Comparison of ENCODE assay signal across 21 mouse cellular contexts in the genomic region with DNA sequence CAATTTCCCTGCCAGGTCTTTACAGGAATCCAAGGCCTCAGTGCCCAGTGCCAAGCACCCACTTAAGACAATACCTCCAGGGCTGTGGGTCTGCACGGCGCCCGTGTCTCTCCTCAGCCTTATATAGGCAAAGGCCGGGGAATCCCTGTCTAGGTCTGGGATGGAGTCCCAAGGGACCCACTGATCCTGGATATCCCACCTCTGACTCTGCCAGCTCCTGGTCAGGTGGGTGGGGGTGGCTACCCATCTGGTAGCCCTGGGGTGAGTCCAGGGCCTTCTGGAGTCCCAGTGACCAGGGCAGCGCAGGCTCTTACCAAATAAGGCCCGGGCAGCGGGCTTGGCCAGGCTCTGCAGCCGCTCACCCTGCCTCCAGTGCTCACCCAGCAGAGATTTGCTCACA. TPM values are rescaled to one million over a fixed set of nuclear protein-coding genes. Genes with fewer than 3 reads are reported as not detected.
DNase-seq lines count a peak whose midpoint lies in the region; ATAC-seq and TF ChIP-seq lines count a peak whose summit lies in the region.
"Had no signal": no experiment of that assay in that cellular context is flagged by ENCODE, and none has a peak within 500 bp of the region (broad histone marks: within the 10 kb centered on the region; RNA-seq: fewer than 3 reads in every experiment).

No protein-coding gene starts in this region.

- H3K27ac ChIP-seq in liver, postnatal 0 days (ENCODE audit: low read depth) = no peak overlapping the region
- H3K27ac ChIP-seq in liver, embryonic 12.5 days = no peak overlapping the region
- peak overlapping the region; percentile 62 for H3K27ac ChIP-seq in bone marrow, adult 2 months (ENCODE audit: control insufficient read depth, insufficient read depth, low read depth, low read length, poor library complexity)
- no peak overlapping the region for H3K27ac ChIP-seq in hindbrain, embryonic 16.5 days (ENCODE audit: low read depth, low read length)
- H3K27ac ChIP-seq: embryonic facial prominence, embryonic 15.5 days; forebrain, embryonic 10.5 days; hindbrain, embryonic 12.5 days; limb, embryonic 15.5 days; midbrain, embryonic 10.5 days; neural tube, embryonic 13.5 days had no signal

- H3K4me2 ChIP-seq in liver, postnatal 0 days (ENCODE audit: low read depth, low read length) = peak overlapping the region; percentile 5; the same call in 1 of the 2 replicates
- H3K4me2 ChIP-seq in liver, embryonic 12.5 days = no peak overlapping the region
- H3K4me2 ChIP-seq in hindbrain, embryonic 16.5 days (ENCODE audit: low read length) = no peak overlapping the region
- H3K4me2 ChIP-seq: embryonic facial prominence, embryonic 15.5 days; hindbrain, embryonic 12.5 days; limb, embryonic 15.5 days; lung, embryonic 14.5 days; neural tube, embryonic 13.5 days had no signal

- intact Hi-C loops in heart, postnatal 10 days (cut with DNase I) = no loop called here

- H3K36me3 ChIP-seq in liver, postnatal 0 days (replicated peaks; ENCODE audit: insufficient read depth, low read length) = no peaks in the 10 kb centered on the region
- H3K36me3 ChIP-seq in liver, embryonic 12.5 days = no peaks in the 10 kb centered on the region
- no peaks in the 10 kb centered on the region for H3K36me3 ChIP-seq in hindbrain, embryonic 16.5 days (ENCODE audit: control insufficient read depth, insufficient read depth, low read length)
- H3K36me3 ChIP-seq: embryonic facial prominence, embryonic 15.5 days; forebrain, embryonic 10.5 days; hindbrain, embryonic 12.5 days; limb, embryonic 15.5 days; midbrain, embryonic 10.5 days; neural tube, embryonic 13.5 days had no signal

- no peak for TF ChIP-seq CTCF in liver, postnatal 0 days (IDR thresholded peaks at IDR 0.05; ENCODE audit: low read depth)
- TF ChIP-seq CTCF in bone marrow, adult 2 months (IDR thresholded peaks at IDR 0.05; ENCODE audit: control insufficient read depth, insufficient read depth, low read length) = no peak

- 88% methylated on average over 8 of the region's 8 CpGs for WGBS in liver, postnatal 0 days (ENCODE audit: insufficient replicate concordance)
- 89% methylated on average over 8 of the region's 8 CpGs for WGBS in liver, embryonic 12.5 days (ENCODE audit: insufficient replicate concordance)
- WGBS in bone marrow, adult 2 months = 75% methylated on average over 8 of the region's 8 CpGs
- 92% methylated on average over 8 of the region's 8 CpGs for WGBS in hindbrain, embryonic 16.5 days

- TF ChIP-seq POLR2A in bone marrow, adult 2 months (IDR thresholded peaks at IDR 0.05; ENCODE audit: borderline replicate concordance, control insufficient read depth, low read depth, low read length) = no peak

- no peak overlapping the region for H3K4me3 ChIP-seq in liver, postnatal 0 days (ENCODE audit: low read depth, low read length)
- no peak overlapping the region for H3K4me3 ChIP-seq in liver, embryonic 12.5 days
- H3K4me3 ChIP-seq in bone marrow, adult 2 months (replicated peaks; ENCODE audit: control insufficient read depth, low read depth, low read length) = no peak overlapping the region
- H3K4me3 ChIP-seq in hindbrain, embryonic 16.5 days (ENCODE audit: low read length) = no peak overlapping the region
- H3K4me3 ChIP-seq: embryonic facial prominence, embryonic 15.5 days; forebrain, embryonic 10.5 days; hindbrain, embryonic 12.5 days; limb, embryonic 15.5 days; midbrain, embryonic 10.5 days; neural tube, embryonic 13.5 days had no signal

- H3K27me3 ChIP-seq in liver, postnatal 0 days (ENCODE audit: insufficient read depth, low read length) = no peaks in the 10 kb centered on the region
- H3K27me3 ChIP-seq in liver, embryonic 12.5 days (replicated peaks) = 0 out of 2 replicates have a peak, but pooled peaks cover 5% of the 10 kb centered on the region
- no peaks in the 10 kb centered on the region for H3K27me3 ChIP-seq in hindbrain, embryonic 16.5 days (replicated peaks; ENCODE audit: control insufficient read depth, insufficient read depth, low read length)
- H3K27me3 ChIP-seq: CH12.LX; embryonic facial prominence, embryonic 15.5 days; limb, embryonic 15.5 days; neural tube, embryonic 13.5 days had no signal

- ATAC-seq in liver, postnatal 0 days = no peak
- ATAC-seq in liver, embryonic 12.5 days = no peak
- no peak for ATAC-seq in hindbrain, embryonic 16.5 days

- no peak overlapping the region for H3K9ac ChIP-seq in liver, postnatal 0 days (replicated peaks)
- H3K9ac ChIP-seq in liver, embryonic 12.5 days = no peak overlapping the region
- H3K9ac ChIP-seq in hindbrain, embryonic 16.5 days (ENCODE audit: low read depth, low read length) = no peak overlapping the region
- H3K9ac ChIP-seq: embryonic facial prominence, embryonic 15.5 days; hindbrain, embryonic 12.5 days; limb, embryonic 15.5 days; lung, embryonic 14.5 days; neural tube, embryonic 13.5 days had no signal

- DNase-seq in cerebellum, postnatal 10 days = peak; percentile 23 to 28
- no peak for DNase-seq in cerebellum, postnatal 4 days (ENCODE audit: low spot score in 2 of 2)
- DNase-seq in liver, postnatal 0 days = no peak
- DNase-seq in heart, postnatal 10 days = peak; percentile 62 to 64
- no peak for DNase-seq in spleen, postnatal 36 days (ENCODE audit: low spot score in 2 of 2)
- DNase-seq: adrenal gland, adult 2 months; cerebellum, adult 2 months; kidney, adult 9 months; kidney, postnatal 36 days; lung, embryonic 14.5 days; lung, postnatal 4 days had no signal

- TF ChIP-seq EP300 in liver, postnatal 0 days (IDR thresholded peaks at IDR 0.05; ENCODE audit: low read depth) = no peak

- H3K9me3 ChIP-seq in liver, postnatal 0 days (ENCODE audit: low read length) = no peaks in the 10 kb centered on the region
- H3K9me3 ChIP-seq in liver, embryonic 12.5 days (replicated peaks) = no peaks in the 10 kb centered on the region
- no peaks in the 10 kb centered on the region for H3K9me3 ChIP-seq in hindbrain, embryonic 16.5 days (ENCODE audit: control insufficient read depth, low read length)
- H3K9me3 ChIP-seq: embryonic facial prominence, embryonic 15.5 days; forebrain, embryonic 10.5 days; hindbrain, embryonic 12.5 days; limb, embryonic 15.5 days; midbrain, embryonic 10.5 days; neural tube, embryonic 13.5 days had no signal

- peaks cover 49% of the 10 kb centered on the region for H3K4me1 ChIP-seq in liver, postnatal 0 days (ENCODE audit: insufficient read depth)
- H3K4me1 ChIP-seq in liver, embryonic 12.5 days = peaks cover 57% of the 10 kb centered on the region
- H3K4me1 ChIP-seq in bone marrow, adult 2 months (ENCODE audit: control insufficient read depth, insufficient read depth, low read length) = peaks cover 15% of the 10 kb centered on the region
- no peaks in the 10 kb centered on the region for H3K4me1 ChIP-seq in hindbrain, embryonic 16.5 days (ENCODE audit: control insufficient read depth, insufficient read depth, low read depth, low read length)

RNA-seq across cellular contexts. Expression of gene Rbm38, which starts 32.6 kb away (rescaled TPM):
- 124 and 126 TPM in 2 replicates for polyA plus RNA-seq in liver, postnatal 0 days (2015; fragmentation: Nextera tagmentation; extraction: Ambion mirVana)
- polyA plus RNA-seq in liver, embryonic 12.5 days (2016; fragmentation: Nextera tagmentation; extraction: Ambion mirVana) = 305 and 313 TPM in 2 replicates
- 204 and 219 TPM in 2 replicates for polyA plus RNA-seq in bone marrow, adult 2 months (2011; ENCODE audit: insufficient read depth, insufficient read length, low replicate concordance, missing spikeins)
- total RNA-seq in heart, postnatal 10 days (2021) = 100 to 1,000 TPM; 146 to 187 TPM
- 10.0 and 15.4 TPM in 2 replicates for polyA plus RNA-seq in hindbrain, embryonic 16.5 days (2015; fragmentation: Nextera tagmentation; extraction: Ambion mirVana)

RNA-seq across cellular contexts. Expression of gene Rae1, which starts 53.0 kb away (rescaled TPM):
- 40.0 and 41.5 TPM in 2 replicates for polyA plus RNA-seq in liver, postnatal 0 days (2015; fragmentation: Nextera tagmentation; extraction: Ambion mirVana)
- 117 and 119 TPM in 2 replicates for polyA plus RNA-seq in liver, embryonic 12.5 days (2016; fragmentation: Nextera tagmentation; extraction: Ambion mirVana)
- 55.2 and 61.5 TPM in 2 replicates for polyA plus RNA-seq in bone marrow, adult 2 months (2011; ENCODE audit: insufficient read depth, insufficient read length, low replicate concordance, missing spikeins)
- 10 to 100 TPM; 37.7 to 42.8 TPM for total RNA-seq in heart, postnatal 10 days (2021)
- 106 and 116 TPM in 2 replicates for polyA plus RNA-seq in hindbrain, embryonic 16.5 days (2015; fragmentation: Nextera tagmentation; extraction: Ambion mirVana)

Comparison
In these comparisons a context has a peak if more than half of its experiments do, and no peak if none do; other contexts are left out.
1. DNase-seq: peak in cerebellum, postnatal 10 days (2 of 2) and heart, postnatal 10 days (2 of 2); none in cerebellum, postnatal 4 days (0 of 2), liver, postnatal 0 days (single experiment) and spleen, postnatal 36 days (0 of 2).